Mouse (Mus musculus) lung, embryonic 14.5 days (tissue): Measurements from ENCODE around the gene Naa50. TPM values are rescaled to one million over a fixed set of nuclear protein-coding genes. Genes with fewer than 3 reads are reported as not detected.

ENCODE experiments used
- ATAC-seq: fragments of 200-750 bp; cut with Nextera tagmentation; 2 replicates; pipeline ENCODE4 v1.8.0; 2017; ENCODE audit warnings: mild to moderate bottlenecking, moderate TSS enrichment, moderate library complexity; ENCODE audit not compliant: insufficient read depth
- DNase-seq: peaks from one replicate; pipeline ENCODE4 v3.0.0-alpha.2; 2015
- H3K27ac ChIP-seq: fragments of 300-500 bp; sonication (generic); 2 replicates; pipeline ENCODE4 v1.5.1; 2014; ENCODE audit warnings: low read depth, mild to moderate bottlenecking, moderate library complexity
- H3K27me3 ChIP-seq: fragments of 300-500 bp; sonication (generic); 2 replicates; pipeline ENCODE4 v1.6.1; 2014; ENCODE audit warnings: low read length, control low read depth; ENCODE audit not compliant: insufficient read depth
- H3K36me3 ChIP-seq: fragments of 300-500 bp; sonication (generic); 2 replicates; pipeline ENCODE4 v1.6.1; 2014; ENCODE audit warnings: control low read depth; ENCODE audit not compliant: insufficient read depth
- H3K4me1 ChIP-seq: fragments of 300-500 bp; sonication (generic); 2 replicates; pipeline ENCODE4 v1.6.1; 2014; ENCODE audit warnings: antibody characterized with exemption, control low read depth; ENCODE audit not compliant: insufficient read depth
- H3K4me2 ChIP-seq: fragments of 300-500 bp; sonication (generic); 2 replicates; pipeline ENCODE4 v1.6.1; 2014; ENCODE audit warnings: mild to moderate bottlenecking
- H3K4me3 ChIP-seq: fragments of 300-500 bp; sonication (generic); 2 replicates; pipeline ENCODE4 v1.5.1; 2014; ENCODE audit warnings: low read depth, low read length
- H3K9ac ChIP-seq: fragments of 300-500 bp; sonication (generic); 2 replicates; pipeline ENCODE4 v1.6.1; 2014
- H3K9me3 ChIP-seq: fragments of 300-500 bp; sonication (generic); 2 replicates; pipeline ENCODE4 v1.6.1; 2016; ENCODE audit warnings: low read depth, low read length, control low read depth
- CTCF ChIP-seq: IDR thresholded peaks from 2 replicates; pipeline ENCODE4 v1.5.1; 2016; ENCODE audit warnings: antibody characterized with exemption, low read depth
- WGBS: fragments of 180-500 bp; shearing (Covaris S2); extraction: QIAGEN DNeasy Blood & Tissue Kit; methylation state at CpG from one replicate; pipeline ENCODE4 v1.1.7; 2014; 5-methylcytosine and 5-hydroxymethylcytosine counted together
- polyA plus RNA-seq: library from polyadenylated mRNA; unstranded; fragments of >200 nt; fragmentation: Nextera tagmentation; extraction: Ambion mirVana; gene quantifications from 2 replicates; pipeline ENCODE4 v1.2.1, GENCODE M21; 2014

The Naa50 gene
- polyA plus RNA-seq, 1 experiment from 2014 or later: 82.6 TPM

GRCm38 (mm10) chr16:44141483-44141882 is 1.9 kb downstream of the Naa50 start:
- Histone ChIP-seq H3K9ac (peak overlapping the region; percentile 20; the same call in 1 of the 2 replicates), H3K27me3 (no peaks in the 10 kb centered on the region), H3K4me1 (peaks cover 11% of the 10 kb centered on the region; the same call in 1 of the 2 replicates), H3K4me2 (peak overlapping the region; percentile 85), H3K27ac (peak overlapping the region; percentile 58; the same call in 1 of the 2 replicates), H3K4me3 (peak overlapping the region; percentile 97), H3K9me3 (no peaks in the 10 kb centered on the region), H3K36me3 (0 out of 2 replicates have a peak, but pooled peaks cover 3% of the 10 kb centered on the region)
- TF ChIP-seq CTCF: no peak
- 37% methylated on average over 6 of the region's 6 CpGs for WGBS
- peak; percentile 45 for DNase-seq
- ATAC-seq: no peak

- Histone ChIP-seq H3K4me2 (no peak overlapping the region), H3K4me1 (no peaks in the 10 kb centered on the region), H3K36me3 (0 out of 2 replicates have a peak, but pooled peaks cover 3% of the 10 kb centered on the region), H3K27me3 (no peaks in the 10 kb centered on the region), H3K4me3 (no peak overlapping the region), H3K9ac (no peak overlapping the region), H3K27ac (no peak overlapping the region), H3K9me3 (no peaks in the 10 kb centered on the region)
- peak; percentile 22 for DNase-seq
- no peak for ATAC-seq
- 86% methylated on average over 1 of the region's 1 CpGs for WGBS
- peak; percentile 28; the same call in 1 of the 2 replicates for TF ChIP-seq CTCF
Observed at GRCm38 (mm10) chr16:44149002-44149767, 9.6 kb downstream of the Naa50 start.

GRCm38 (mm10) chr16:44154497-44155057 is 14.9 kb downstream of the Naa50 start:
- Histone ChIP-seq H3K27me3 (no peaks in the 10 kb centered on the region), H3K4me2 (no peak overlapping the region), H3K4me3 (no peak overlapping the region), H3K4me1 (no peaks in the 10 kb centered on the region), H3K9ac (no peak overlapping the region), H3K36me3 (peaks cover 20% of the 10 kb centered on the region; the same call in 1 of the 2 replicates), H3K27ac (no peak overlapping the region), H3K9me3 (no peaks in the 10 kb centered on the region)
- 75% methylated on average over 6 of the region's 6 CpGs for WGBS
- ATAC-seq: no peak
- no peak for DNase-seq
- TF ChIP-seq CTCF: peak; percentile 13; the same call in 1 of the 2 replicates

- Histone ChIP-seq H3K4me1 (no peaks in the 10 kb centered on the region), H3K27ac (no peak overlapping the region), H3K27me3 (no peaks in the 10 kb centered on the region), H3K4me2 (no peak overlapping the region), H3K4me3 (no peak overlapping the region), H3K36me3 (peaks cover 28% of the 10 kb centered on the region), H3K9me3 (no peaks in the 10 kb centered on the region), H3K9ac (no peak overlapping the region)
- ATAC-seq (no peak), DNase-seq (no peak)
- WGBS: 93% methylated on average over 7 of the region's 7 CpGs
- no peak for TF ChIP-seq CTCF
Observed at GRCm38 (mm10) chr16:44159325-44159724, 19.7 kb downstream of the Naa50 start.

- Histone ChIP-seq H3K9me3 (no peaks in the 10 kb centered on the region), H3K27ac (no peak overlapping the region), H3K4me1 (no peaks in the 10 kb centered on the region), H3K9ac (no peak overlapping the region), H3K4me3 (no peak overlapping the region), H3K27me3 (no peaks in the 10 kb centered on the region), H3K4me2 (no peak overlapping the region), H3K36me3 (peaks cover 13% of the 10 kb centered on the region)
- TF ChIP-seq CTCF: no peak
- ATAC-seq (no peak), DNase-seq (no peak)
- WGBS: 82% methylated on average over 2 of the region's 2 CpGs
Observed at GRCm38 (mm10) chr16:44163831-44164230, 24.2 kb downstream of the Naa50 start.

GRCm38 (mm10) chr16:44165182-44165581 is 25.6 kb downstream of the Naa50 start:
- H3K9ac ChIP-seq: no peak overlapping the region
- ATAC-seq (0 out of 2 replicates have a peak, but pooled peaks have one; percentile 41), DNase-seq (peak; percentile 49)
- 46% methylated on average over 3 of the region's 3 CpGs for WGBS
- H3K4me3 ChIP-seq: no peak overlapping the region
- no peaks in the 10 kb centered on the region for H3K4me1 ChIP-seq
- no peaks in the 10 kb centered on the region for H3K27me3 ChIP-seq
- H3K4me2 ChIP-seq: no peak overlapping the region
- peaks cover 1% of the 10 kb centered on the region for H3K36me3 ChIP-seq
- no peak for TF ChIP-seq CTCF
- H3K27ac ChIP-seq: no peak overlapping the region
- H3K9me3 ChIP-seq: no peaks in the 10 kb centered on the region

GRCm38 (mm10) chr16:44168990-44169389 is 29.4 kb downstream of the Naa50 start:
- TF ChIP-seq CTCF: no peak
- Histone ChIP-seq H3K27me3 (no peaks in the 10 kb centered on the region), H3K9me3 (no peaks in the 10 kb centered on the region), H3K4me2 (no peak overlapping the region), H3K36me3 (no peaks in the 10 kb centered on the region), H3K27ac (no peak overlapping the region), H3K4me1 (peaks cover 1% of the 10 kb centered on the region; the same call in 1 of the 2 replicates), H3K9ac (no peak overlapping the region), H3K4me3 (no peak overlapping the region)
- no peak for ATAC-seq
- WGBS: 71% methylated on average over 4 of the region's 4 CpGs
- no peak for DNase-seq
